Mouse (Mus musculus) kidney, postnatal 36 days (tissue): ENCODE measurements at regions not wholly inside any gene's neighbourhood (a gene's known extent, or its start where the extent isn't known, plus 50 kb on each side); places are given as distances from the start of the nearest gene placed in this dataset.
A peak's percentile ranks its signal among the peaks of the same experiment; 100 is the strongest.
"Not testable (repeated sequence)": the region's sequence is repeated elsewhere in the genome, so short reads cannot be mapped to it uniquely, and the experiment has no call there.

Experiments used
- DNase-seq, 2 experiments: peaks; one replicate each; pipeline ENCODE4 v3.0.0; 2021 to 2022; ENCODE audit warnings: mixed read lengths in 2 of 2

DNA sequence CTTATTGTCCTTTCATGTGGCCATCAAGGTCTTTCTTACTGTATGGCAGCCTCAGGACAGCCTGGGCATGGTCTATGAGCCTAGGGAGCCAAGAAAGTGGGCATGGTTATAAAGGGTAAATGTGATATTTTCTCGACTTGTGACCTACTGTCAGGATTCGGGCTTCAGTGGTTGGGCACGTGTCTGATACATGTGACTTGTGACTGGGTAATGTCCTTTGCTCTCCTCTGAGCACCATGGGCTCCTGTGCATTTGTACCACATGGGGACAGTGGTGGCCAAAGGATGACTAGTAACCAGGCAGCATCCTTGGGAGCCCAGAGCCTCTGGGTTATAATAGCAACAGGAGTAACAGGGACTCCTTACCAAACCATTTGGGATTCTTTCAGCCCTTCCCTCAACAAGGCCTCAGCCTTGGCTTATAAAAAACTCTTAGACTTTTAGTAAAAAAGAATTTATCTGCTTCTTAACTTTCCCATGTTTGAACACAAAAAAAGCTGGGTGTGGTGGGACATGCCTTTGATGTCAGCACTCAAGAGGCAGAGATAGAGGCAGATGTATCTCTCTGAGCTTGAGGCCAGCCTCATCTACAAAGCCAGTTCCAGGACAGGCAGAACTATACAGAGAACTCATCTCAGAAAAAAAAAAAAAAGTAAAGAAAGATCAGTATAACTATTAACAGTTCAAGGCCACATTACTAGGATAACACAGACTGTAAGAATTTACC is 56.7 kb upstream of the Klf13 start:
- DNase-seq = peak; percentile 8 to 10

DNA sequence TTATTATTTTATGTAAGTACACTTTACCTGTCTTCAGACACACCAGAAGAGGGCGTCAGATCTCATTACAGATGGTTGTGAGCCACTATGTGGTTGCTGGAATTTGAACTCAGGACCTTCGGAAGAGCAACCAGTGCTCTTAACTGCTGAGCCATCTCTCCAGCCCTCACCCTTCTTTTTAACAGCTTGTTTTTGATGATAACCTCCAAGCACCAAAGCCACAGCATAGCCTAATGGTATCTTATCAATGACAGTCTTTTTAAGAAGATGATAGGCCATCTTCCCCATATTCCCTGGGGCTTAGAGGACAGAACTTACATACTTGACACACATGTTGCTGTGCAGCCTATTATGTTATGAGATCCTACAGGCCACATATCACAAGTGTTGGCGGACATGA is 56.1 kb upstream of the Klf13 start:
- not testable (repeated sequence) for DNase-seq

DNA sequence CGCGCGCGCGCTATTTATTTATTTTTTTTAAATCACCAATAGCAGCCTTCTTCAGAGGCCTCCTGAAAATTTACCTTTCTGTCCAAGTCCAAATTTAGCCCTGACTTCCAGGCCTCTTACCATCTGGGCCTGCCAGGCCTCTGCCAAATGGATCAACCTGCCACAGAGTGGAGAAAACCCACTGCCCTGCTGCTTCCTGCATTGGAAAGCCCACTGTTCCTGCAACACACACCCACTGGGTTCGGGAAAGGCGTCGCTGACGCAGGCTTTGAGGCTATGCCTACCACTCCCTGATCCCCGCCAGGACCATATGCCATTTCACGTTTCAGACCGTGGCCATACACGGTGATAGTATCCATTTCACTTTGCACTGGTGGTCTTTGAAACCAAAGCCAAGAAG is 53.4 kb upstream of the Klf13 start:
- DNase-seq = no peak

DNA sequence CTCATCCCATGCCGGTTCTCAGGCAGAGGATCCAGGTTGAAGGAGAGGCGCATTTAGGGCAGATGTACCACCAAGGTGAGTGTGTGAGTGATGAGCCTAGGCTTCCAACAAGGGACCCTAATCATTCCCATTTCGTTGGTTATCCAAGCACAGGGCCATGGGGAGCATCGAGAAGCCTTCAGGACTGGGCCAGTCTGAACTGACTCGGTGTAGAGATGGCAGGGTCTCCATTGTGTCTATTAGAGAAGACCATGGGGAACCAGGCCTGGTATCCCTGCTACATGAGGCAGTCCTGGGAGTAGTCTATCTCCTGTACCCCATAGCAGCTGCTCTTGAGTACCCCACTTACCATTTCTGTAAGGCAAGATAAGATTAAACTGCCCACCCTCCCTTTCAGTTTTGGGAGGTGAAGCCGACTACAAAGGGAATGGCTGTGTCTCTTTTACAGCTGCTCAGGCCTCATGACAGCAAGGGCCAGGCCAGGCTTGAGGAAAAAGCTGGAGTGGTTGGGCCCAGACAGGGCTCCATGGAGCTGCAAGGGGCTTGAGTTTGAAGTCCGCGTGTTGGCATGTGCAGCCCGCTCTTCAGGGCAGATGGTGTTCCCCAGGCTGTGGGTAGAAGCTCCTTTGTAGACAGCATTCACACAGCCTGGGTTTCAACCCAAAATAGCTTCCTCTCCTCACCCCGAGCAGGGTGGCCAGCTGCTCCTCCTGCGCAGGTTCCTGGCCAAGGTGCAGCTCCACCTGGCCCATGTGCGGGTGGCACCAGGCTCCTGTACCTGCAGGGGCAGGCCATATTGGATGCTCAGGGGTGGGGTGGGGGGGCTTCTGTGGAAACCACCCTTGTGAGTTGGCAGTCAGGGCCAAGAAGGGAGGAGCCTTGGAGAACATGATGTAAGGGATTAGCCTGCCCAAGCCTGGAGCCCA is 52.6 kb upstream of the Klf13 start:
- DNase-seq = no peak

DNA sequence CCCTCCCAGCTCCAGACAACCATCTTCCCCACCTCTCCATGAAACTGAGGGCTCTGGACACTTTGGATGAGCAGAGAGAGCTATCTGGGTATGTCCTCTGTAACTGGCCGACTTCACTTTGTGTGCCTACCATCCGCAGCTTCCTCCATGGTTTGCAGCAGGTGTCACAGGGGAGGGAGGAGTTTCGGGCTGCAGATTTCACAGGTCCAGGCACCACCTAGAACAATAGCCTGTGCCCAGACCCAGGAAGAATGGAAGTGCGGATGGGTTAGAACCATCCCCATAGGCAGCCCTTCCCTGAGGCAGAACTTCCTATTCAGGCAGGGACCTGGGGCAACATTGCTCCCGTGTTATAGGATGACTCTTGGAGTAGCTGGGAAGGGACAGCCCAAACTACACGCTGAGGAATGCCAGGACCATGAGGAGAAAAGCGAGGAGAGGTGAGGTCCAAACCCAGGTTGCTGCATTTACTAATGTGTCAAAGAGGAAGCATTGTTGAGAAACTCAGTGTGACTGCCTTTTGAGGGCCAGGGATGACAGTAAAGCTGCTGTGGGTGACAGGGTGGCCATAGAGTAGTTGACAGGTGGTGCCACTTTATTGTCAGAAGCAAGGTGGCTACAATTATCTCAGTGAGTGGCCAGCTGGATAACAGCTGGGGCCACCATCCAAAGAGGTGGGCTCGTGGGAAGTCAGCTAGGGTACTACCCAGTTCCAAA is 51.8 kb upstream of the Klf13 start:
- DNase-seq = no peak

DNA sequence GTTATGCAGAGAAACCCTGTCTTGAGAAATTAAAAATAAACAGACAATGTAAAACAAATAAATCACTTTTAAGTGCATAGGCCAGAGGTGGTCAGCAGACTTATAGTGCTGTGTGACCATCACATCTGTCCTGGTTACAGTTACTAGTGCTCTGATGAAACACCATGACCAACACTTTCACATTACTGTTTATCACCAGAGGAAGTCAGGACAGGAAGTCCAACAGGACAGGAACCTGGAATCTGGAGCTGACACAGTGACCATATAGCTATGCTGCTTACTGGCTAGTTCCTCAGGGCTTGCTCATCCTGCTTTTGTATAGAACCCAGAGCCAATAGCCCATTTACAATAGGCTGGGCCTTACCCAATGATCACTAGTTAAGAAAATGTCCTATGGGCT is 51.0 kb upstream of the Klf13 start:
- DNase-seq = no peak
